Mouse (Mus musculus) neutrophil, adult 65 days (primary cell): Measurements from ENCODE around the gene Gm28553. TPM values are rescaled to one million over a fixed set of nuclear protein-coding genes. Genes with fewer than 3 reads are reported as not detected.

Experiments used
- total RNA-seq: library from RNA; stranded (reverse); gene quantifications from 2 replicates; pipeline ENCODE4 v1.2.4, GENCODE M21; 2023

The Gm28553 gene
- total RNA-seq, result not detected in 2 replicates

DNA sequence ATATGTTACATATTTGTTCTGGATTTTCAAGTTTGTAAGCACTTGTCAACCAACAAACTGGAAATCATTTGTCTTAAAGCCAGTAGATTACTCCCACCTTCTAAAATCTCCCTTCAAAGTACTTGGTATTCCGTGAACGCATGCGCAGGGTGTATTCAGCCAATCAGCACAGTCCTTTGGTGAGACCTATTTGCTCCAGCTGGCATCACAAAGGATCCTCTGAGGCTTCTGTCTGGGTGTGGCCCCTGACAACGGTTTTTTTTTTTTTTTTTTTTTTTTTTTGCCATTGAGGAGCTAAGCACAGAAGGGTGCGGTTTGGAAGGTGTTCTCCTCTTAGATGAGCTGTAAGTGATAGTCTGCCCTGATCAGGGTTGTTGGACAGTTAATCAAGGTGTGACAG is at the start of gene Gm28553:
TSS of gene Gm28553 (plus strand) at position 301 of the 400 bp plus-strand sequence.

